Mouse (Mus musculus): ENCODE measurements around the gene Oaf. TPM values are rescaled to one million over a fixed set of nuclear protein-coding genes. Genes with fewer than 3 reads are reported as not detected.

The Oaf gene
- total and polyA plus RNA-seq, 3 experiments, result not detected

GRCm38 (mm10) chr9:43226573-43227160 lies 13.0 kb downstream of the Oaf start:
- TF ChIP-seq CTCF (conservative IDR thresholded peaks at IDR 0.05 in 1 of 2, IDR thresholded peaks at IDR 0.05 in 1 of 2; ENCODE audit: low read depth in 2 of 2, low read length in 2 of 2) (no peak), MAFK (IDR thresholded peaks at IDR 0.05; ENCODE audit: insufficient replicate concordance, low read length) (no peak), MAX (IDR thresholded peaks at IDR 0.05; ENCODE audit: low read length) (no peak), ZNF384 (IDR thresholded peaks at IDR 0.05; ENCODE audit: low read depth, low read length) (no peak), POLR2A (IDR thresholded peaks at IDR 0.05; ENCODE audit: low read depth, low read length) (no peak), IRF4 (IDR thresholded peaks at IDR 0.05; ENCODE audit: low read depth, low read length) (no peak), SMC3 (IDR thresholded peaks at IDR 0.05; ENCODE audit: low read depth, low read length) (no peak), MYC (IDR thresholded peaks at IDR 0.05; ENCODE audit: low read depth, low read length) (no peak), RCOR1 (conservative IDR thresholded peaks at IDR 0.05; ENCODE audit: low read depth, low read length) (no peak), CHD1 (IDR thresholded peaks at IDR 0.05; ENCODE audit: low read depth, low read length) (no peak), PAX5 (IDR thresholded peaks at IDR 0.05; ENCODE audit: low read length) (no peak), POLR2AphosphoS2 (IDR thresholded peaks at IDR 0.05; ENCODE audit: low read depth, low read length) (no peak), TBP (conservative IDR thresholded peaks at IDR 0.05; ENCODE audit: low read depth, low read length) (no peak), ZC3H11A (IDR thresholded peaks at IDR 0.05; ENCODE audit: low read depth, low read length) (no peak), NELFE (IDR thresholded peaks at IDR 0.05; ENCODE audit: low read depth, low read length) (no peak), USF2 (conservative IDR thresholded peaks at IDR 0.05; ENCODE audit: low read depth, low read length) (no peak), EP300 (IDR thresholded peaks at IDR 0.05; ENCODE audit: low read length) (no peak), MAZ (IDR thresholded peaks at IDR 0.05; ENCODE audit: low read depth, low read length) (no peak), SIN3A (IDR thresholded peaks at IDR 0.05; ENCODE audit: low read length) (no peak)
- Histone ChIP-seq H3K36me3 (replicated peaks in 1 of 2; ENCODE audit: control insufficient read depth in 1 of 2, insufficient read depth in 1 of 2, low read length in 1 of 2) (no peaks in the 10 kb centered on the region), H3K27ac (ENCODE audit: insufficient read depth, low read depth) (no peak overlapping the region), H3K9me3 (replicated peaks; ENCODE audit: low read length) (no peaks in the 10 kb centered on the region), H3K9ac (ENCODE audit: insufficient read depth, low read depth) (no peak overlapping the region), H3K27me3 (replicated peaks) (peaks cover 29% of the 10 kb centered on the region), H3K4me2 (ENCODE audit: insufficient read depth, low read depth, poor library complexity, severe bottlenecking) (no peak overlapping the region), H3K79me2 (replicated peaks; ENCODE audit: control insufficient read depth, extremely low read depth, insufficient read depth, poor library complexity, severe bottlenecking) (no peaks in the 10 kb centered on the region), H3K4me3 (replicated peaks in 1 of 3; ENCODE audit: low read depth in 2 of 3, low read length in 2 of 3, poor library complexity in 1 of 3) (no peak overlapping the region), H3K4me1 (ENCODE audit: control insufficient read depth in 1 of 2, insufficient read depth in 2 of 2) (no peaks in the 10 kb centered on the region)
- dilution Hi-C loops (cut with MboI; ENCODE audit: extremely low pct_ligation_motif_present, extremely low pct_unique_long_range_greater_than_20kb, low sequenced_read_pairs), result no loop called here
- in situ Hi-C loops (cut with MboI; ENCODE audit: low pct_ligation_motif_present, low pct_unique_long_range_greater_than_20kb, low sequenced_read_pairs), result no loop called here
- DNase-seq (ENCODE audit: extremely low read depth), result no peak

GRCm38 (mm10) chr9:43225481-43225880 lies 14.2 kb downstream of the Oaf start:
- H3K79me2 ChIP-seq (replicated peaks; ENCODE audit: control insufficient read depth, extremely low read depth, insufficient read depth, poor library complexity, severe bottlenecking), result no peaks in the 10 kb centered on the region
- dilution Hi-C loops (cut with MboI; ENCODE audit: extremely low pct_ligation_motif_present, extremely low pct_unique_long_range_greater_than_20kb, low sequenced_read_pairs), result no loop called here
- H3K27ac ChIP-seq (ENCODE audit: insufficient read depth, low read depth), result no peak overlapping the region
- H3K4me3 ChIP-seq (replicated peaks in 1 of 3; ENCODE audit: low read depth in 2 of 3, low read length in 2 of 3, poor library complexity in 1 of 3), result no peak overlapping the region
- TF ChIP-seq TBP (conservative IDR thresholded peaks at IDR 0.05; ENCODE audit: low read depth, low read length) (no peak), JUND (conservative IDR thresholded peaks at IDR 0.05; ENCODE audit: low read depth, low read length) (no peak), RCOR1 (conservative IDR thresholded peaks at IDR 0.05; ENCODE audit: low read depth, low read length) (no peak), UBTF (IDR thresholded peaks at IDR 0.05; ENCODE audit: low read depth, low read length) (no peak), USF1 (IDR thresholded peaks at IDR 0.05; ENCODE audit: low read depth, low read length) (no peak), IRF4 (IDR thresholded peaks at IDR 0.05; ENCODE audit: low read depth, low read length) (no peak), SIN3A (IDR thresholded peaks at IDR 0.05; ENCODE audit: low read length) (no peak), ZNF384 (IDR thresholded peaks at IDR 0.05; ENCODE audit: low read depth, low read length) (no peak), CHD1 (IDR thresholded peaks at IDR 0.05; ENCODE audit: low read depth, low read length) (no peak), TCF12 (IDR thresholded peaks at IDR 0.05; ENCODE audit: low read depth, low read length) (no peak), POLR2A (IDR thresholded peaks at IDR 0.05; ENCODE audit: low read depth, low read length) (no peak), MAZ (IDR thresholded peaks at IDR 0.05; ENCODE audit: low read depth, low read length) (no peak), ELF1 (IDR thresholded peaks at IDR 0.05; ENCODE audit: low read depth, low read length) (no peak), SMC3 (IDR thresholded peaks at IDR 0.05; ENCODE audit: low read depth, low read length) (no peak)
- no peaks in the 10 kb centered on the region for H3K36me3 ChIP-seq (replicated peaks in 1 of 2; ENCODE audit: control insufficient read depth in 1 of 2, insufficient read depth in 1 of 2, low read length in 1 of 2)
- peaks cover 34% of the 10 kb centered on the region for H3K27me3 ChIP-seq (replicated peaks)
- no peak for DNase-seq (ENCODE audit: extremely low read depth)
- no peaks in the 10 kb centered on the region for H3K4me1 ChIP-seq (ENCODE audit: control insufficient read depth in 1 of 2, insufficient read depth in 2 of 2)
- in situ Hi-C loops (cut with MboI; ENCODE audit: low pct_ligation_motif_present, low pct_unique_long_range_greater_than_20kb, low sequenced_read_pairs), result no loop called here
- no peaks in the 10 kb centered on the region for H3K9me3 ChIP-seq (replicated peaks; ENCODE audit: low read length)
- no peak overlapping the region for H3K9ac ChIP-seq (ENCODE audit: insufficient read depth, low read depth)
- H3K4me2 ChIP-seq (ENCODE audit: insufficient read depth, low read depth, poor library complexity, severe bottlenecking), result no peak overlapping the region

Data from CH12.LX (cell line).